Mouse (Mus musculus): ENCODE results near the gene Srrm2. TPM values are rescaled to one million over a fixed set of nuclear protein-coding genes. Genes with fewer than 3 reads are reported as not detected.

Gene Srrm2
- 150 and 172 TPM in 2 replicates for polyA plus RNA-seq (2015; fragmentation: Nextera tagmentation; extraction: Ambion mirVana)

GRCm38 (mm10) chr17:23790269-23791078, at the start of gene Srrm2:
Srrm2 (plus strand) TSS chr17:23790532.
- Histone ChIP-seq H3K36me3 (ENCODE audit: control insufficient read depth, insufficient read depth) (no peaks in the 10 kb centered on the region), H3K4me3 (ENCODE audit: low read depth, low read length) (peak within 1 kb of the TSS; percentile 70), H3K9ac (ENCODE audit: low read depth, low read length) (peak within 1 kb of the TSS; percentile 82), H3K4me1 (ENCODE audit: control insufficient read depth, low read depth, low read length) (peaks cover 24% of the 10 kb centered on the region), H3K9me3 (replicated peaks; ENCODE audit: control insufficient read depth, low read length) (no peaks in the 10 kb centered on the region), H3K4me2 (ENCODE audit: low read depth, low read length) (peak within 1 kb of the TSS; percentile 91), H3K27ac (ENCODE audit: low read length) (peak within 1 kb of the TSS; percentile 41), H3K27me3 (ENCODE audit: control insufficient read depth, insufficient read depth, low read depth, low read length) (peaks cover 2% of the 10 kb centered on the region; the same call in 1 of the 2 replicates)
- peak; percentile 68 for ATAC-seq (ENCODE audit: low read depth)
- 3% methylated on average over 29 of the region's 29 CpGs for whole genome bisulfite sequencing (ENCODE audit: insufficient replicate concordance)

- H3K9me3 ChIP-seq (replicated peaks; ENCODE audit: control insufficient read depth, low read length): no peaks in the 10 kb centered on the region
- H3K9ac ChIP-seq (ENCODE audit: low read depth, low read length): peak within 1 kb of the TSS; percentile 70
- peaks cover 29% of the 10 kb centered on the region for H3K4me1 ChIP-seq (ENCODE audit: control insufficient read depth, low read depth, low read length)
- H3K4me3 ChIP-seq (ENCODE audit: low read depth, low read length): peak within 1 kb of the TSS; percentile 71
- ATAC-seq (ENCODE audit: low read depth): peak; percentile 75
- WGBS (ENCODE audit: insufficient replicate concordance): 1% methylated on average over 13 of the region's 13 CpGs
- H3K4me2 ChIP-seq (ENCODE audit: low read depth, low read length): peak within 1 kb of the TSS; percentile 97
- H3K27ac ChIP-seq (ENCODE audit: low read length): peak within 1 kb of the TSS; percentile 24; the same call in 1 of the 2 replicates
- H3K36me3 ChIP-seq (ENCODE audit: control insufficient read depth, insufficient read depth): peaks cover 3% of the 10 kb centered on the region
- peaks cover 80% of the 10 kb centered on the region for H3K27me3 ChIP-seq (ENCODE audit: control insufficient read depth, insufficient read depth, low read depth, low read length)
Measured at GRCm38 (mm10) chr17:23740598-23741021, 49.7 kb upstream of the Srrm2 start, which contains the start of gene Paqr4. Paqr4 (minus strand) TSS chr17:23740867.

- H3K4me2 ChIP-seq (ENCODE audit: low read depth, low read length): no peak overlapping the region
- no peak for ATAC-seq (ENCODE audit: low read depth)
- no peak overlapping the region for H3K27ac ChIP-seq (ENCODE audit: low read length)
- H3K9ac ChIP-seq (ENCODE audit: low read depth, low read length): no peak overlapping the region
- H3K4me1 ChIP-seq (ENCODE audit: control insufficient read depth, low read depth, low read length): peaks cover 32% of the 10 kb centered on the region
- no peak overlapping the region for H3K4me3 ChIP-seq (ENCODE audit: low read depth, low read length)
- H3K27me3 ChIP-seq (ENCODE audit: control insufficient read depth, insufficient read depth, low read depth, low read length): peaks cover 90% of the 10 kb centered on the region
- no peaks in the 10 kb centered on the region for H3K9me3 ChIP-seq (replicated peaks; ENCODE audit: control insufficient read depth, low read length)
- peaks cover under 1% of the 10 kb centered on the region for H3K36me3 ChIP-seq (ENCODE audit: control insufficient read depth, insufficient read depth)
- 42% methylated on average over 38 of the region's 38 CpGs for WGBS (ENCODE audit: insufficient replicate concordance)
Measured at GRCm38 (mm10) chr17:23741359-23742209, 48.7 kb upstream of the Srrm2 start.

- H3K9me3 ChIP-seq (replicated peaks; ENCODE audit: control insufficient read depth, low read length): no peaks in the 10 kb centered on the region
- peaks cover 32% of the 10 kb centered on the region for H3K4me1 ChIP-seq (ENCODE audit: control insufficient read depth, low read depth, low read length)
- no peak overlapping the region for H3K4me2 ChIP-seq (ENCODE audit: low read depth, low read length)
- H3K36me3 ChIP-seq (ENCODE audit: control insufficient read depth, insufficient read depth): no peaks in the 10 kb centered on the region
- 0 out of 2 replicates have a peak overlapping the region, but pooled peaks have one; percentile 2 for H3K4me3 ChIP-seq (ENCODE audit: low read depth, low read length)
- no peak overlapping the region for H3K27ac ChIP-seq (ENCODE audit: low read length)
- no peak for ATAC-seq (ENCODE audit: low read depth)
- peaks cover 95% of the 10 kb centered on the region for H3K27me3 ChIP-seq (ENCODE audit: control insufficient read depth, insufficient read depth, low read depth, low read length)
- no peak overlapping the region for H3K9ac ChIP-seq (ENCODE audit: low read depth, low read length)
- WGBS (ENCODE audit: insufficient replicate concordance): 9% methylated on average over 44 of the region's 44 CpGs
Measured at GRCm38 (mm10) chr17:23742210-23742793, 48.0 kb upstream of the Srrm2 start.

- peaks cover 32% of the 10 kb centered on the region for H3K4me1 ChIP-seq (ENCODE audit: control insufficient read depth, low read depth, low read length)
- H3K4me2 ChIP-seq (ENCODE audit: low read depth, low read length): no peak overlapping the region
- no peaks in the 10 kb centered on the region for H3K9me3 ChIP-seq (replicated peaks; ENCODE audit: control insufficient read depth, low read length)
- H3K4me3 ChIP-seq (ENCODE audit: low read depth, low read length): no peak overlapping the region
- no peak overlapping the region for H3K9ac ChIP-seq (ENCODE audit: low read depth, low read length)
- H3K27ac ChIP-seq (ENCODE audit: low read length): no peak overlapping the region
- no peak for ATAC-seq (ENCODE audit: low read depth)
- WGBS (ENCODE audit: insufficient replicate concordance): 53% methylated on average over 12 of the region's 12 CpGs
- H3K27me3 ChIP-seq (ENCODE audit: control insufficient read depth, insufficient read depth, low read depth, low read length): peaks cover 95% of the 10 kb centered on the region
- H3K36me3 ChIP-seq (ENCODE audit: control insufficient read depth, insufficient read depth): no peaks in the 10 kb centered on the region
Measured at GRCm38 (mm10) chr17:23742941-23743340, 47.4 kb upstream of the Srrm2 start.

- no peak overlapping the region for H3K9ac ChIP-seq (ENCODE audit: low read depth, low read length)
- no peak overlapping the region for H3K4me3 ChIP-seq (ENCODE audit: low read depth, low read length)
- H3K4me2 ChIP-seq (ENCODE audit: low read depth, low read length): no peak overlapping the region
- H3K36me3 ChIP-seq (ENCODE audit: control insufficient read depth, insufficient read depth): no peaks in the 10 kb centered on the region
- WGBS (ENCODE audit: insufficient replicate concordance): 25% methylated on average over 8 of the region's 8 CpGs
- H3K4me1 ChIP-seq (ENCODE audit: control insufficient read depth, low read depth, low read length): peaks cover 29% of the 10 kb centered on the region
- peaks cover 87% of the 10 kb centered on the region for H3K27me3 ChIP-seq (ENCODE audit: control insufficient read depth, insufficient read depth, low read depth, low read length)
- ATAC-seq (ENCODE audit: low read depth): no peak
- H3K9me3 ChIP-seq (replicated peaks; ENCODE audit: control insufficient read depth, low read length): no peaks in the 10 kb centered on the region
- H3K27ac ChIP-seq (ENCODE audit: low read length): no peak overlapping the region
Measured at GRCm38 (mm10) chr17:23744076-23744475, 46.3 kb upstream of the Srrm2 start.

- ATAC-seq (ENCODE audit: low read depth): no peak
- WGBS (ENCODE audit: insufficient replicate concordance): 6% methylated on average over 14 of the region's 14 CpGs
- Histone ChIP-seq H3K9ac (ENCODE audit: low read depth, low read length) (no peak overlapping the region), H3K27me3 (ENCODE audit: control insufficient read depth, insufficient read depth, low read depth, low read length) (peaks cover 82% of the 10 kb centered on the region), H3K4me1 (ENCODE audit: control insufficient read depth, low read depth, low read length) (peaks cover 27% of the 10 kb centered on the region), H3K9me3 (replicated peaks; ENCODE audit: control insufficient read depth, low read length) (no peaks in the 10 kb centered on the region), H3K4me3 (ENCODE audit: low read depth, low read length) (no peak overlapping the region), H3K27ac (ENCODE audit: low read length) (no peak overlapping the region), H3K36me3 (ENCODE audit: control insufficient read depth, insufficient read depth) (no peaks in the 10 kb centered on the region), H3K4me2 (ENCODE audit: low read depth, low read length) (no peak overlapping the region)
Measured at GRCm38 (mm10) chr17:23744651-23745050, 45.7 kb upstream of the Srrm2 start.

GRCm38 (mm10) chr17:23745301-23746251, 44.8 kb upstream of the Srrm2 start, which contains the start of gene Kremen2:
Kremen2 (minus strand) TSS chr17:23745833.
- no peak for ATAC-seq (ENCODE audit: low read depth)
- peaks cover 20% of the 10 kb centered on the region for H3K4me1 ChIP-seq (ENCODE audit: control insufficient read depth, low read depth, low read length)
- H3K9ac ChIP-seq (ENCODE audit: low read depth, low read length): no peak within 1 kb of the TSS
- no peaks in the 10 kb centered on the region for H3K9me3 ChIP-seq (replicated peaks; ENCODE audit: control insufficient read depth, low read length)
- H3K4me2 ChIP-seq (ENCODE audit: low read depth, low read length): peak within 1 kb of the TSS; percentile 15; the same call in 1 of the 2 replicates
- H3K36me3 ChIP-seq (ENCODE audit: control insufficient read depth, insufficient read depth): no peaks in the 10 kb centered on the region
- WGBS (ENCODE audit: insufficient replicate concordance): 3% methylated on average over 43 of the region's 45 CpGs
- no peak within 1 kb of the TSS for H3K4me3 ChIP-seq (ENCODE audit: low read depth, low read length)
- peaks cover 74% of the 10 kb centered on the region for H3K27me3 ChIP-seq (ENCODE audit: control insufficient read depth, insufficient read depth, low read depth, low read length)
- no peak within 1 kb of the TSS for H3K27ac ChIP-seq (ENCODE audit: low read length)

Measured in liver, embryonic 16.5 days (tissue).